Mouse (Mus musculus): ENCODE measurements around the gene Kcnk13.
A peak's percentile ranks its signal among the peaks of the same experiment; 100 is the strongest.

Gene Kcnk13

GRCm38 (mm10) chr12:99964301-99965202 is at the start of gene Kcnk13:
Kcnk13 (plus strand) TSS chr12:99964499.
- peak; percentile 57 for DNase-seq (ENCODE audit: low read depth, low spot score)

- DNase-seq (ENCODE audit: low read depth, low spot score), result no peak
Measured at GRCm38 (mm10) chr12:99917800-99918427, 46.4 kb upstream of the Kcnk13 start.

- DNase-seq (ENCODE audit: low read depth, low spot score), result no peak
Measured at GRCm38 (mm10) chr12:99919636-99920035, 44.7 kb upstream of the Kcnk13 start.

DNA sequence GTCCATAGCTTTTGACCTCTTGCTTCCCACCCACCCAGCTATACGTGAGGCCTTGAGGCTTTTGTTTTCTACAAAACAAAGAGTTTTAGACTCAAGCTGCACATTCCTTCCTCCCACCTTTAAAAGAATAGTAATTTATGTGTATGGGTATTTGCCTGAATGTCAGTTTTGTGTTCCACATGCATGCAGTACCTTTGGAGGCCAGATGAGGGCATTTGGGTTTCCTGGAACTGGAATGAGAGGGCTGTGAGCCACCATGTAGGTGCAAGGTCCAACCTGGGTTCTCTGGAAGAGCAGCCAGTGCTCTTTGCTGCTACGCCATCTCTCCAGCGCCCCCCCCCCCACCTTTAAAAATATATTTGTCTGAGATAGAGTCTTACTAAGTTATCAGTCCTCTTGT is 43.3 kb upstream of the Kcnk13 start:
- no peak for DNase-seq (ENCODE audit: low read depth, low spot score)

GRCm38 (mm10) chr12:99923131-99923606 is 41.1 kb upstream of the Kcnk13 start:
- DNase-seq (ENCODE audit: low read depth, low spot score), result no peak

DNA sequence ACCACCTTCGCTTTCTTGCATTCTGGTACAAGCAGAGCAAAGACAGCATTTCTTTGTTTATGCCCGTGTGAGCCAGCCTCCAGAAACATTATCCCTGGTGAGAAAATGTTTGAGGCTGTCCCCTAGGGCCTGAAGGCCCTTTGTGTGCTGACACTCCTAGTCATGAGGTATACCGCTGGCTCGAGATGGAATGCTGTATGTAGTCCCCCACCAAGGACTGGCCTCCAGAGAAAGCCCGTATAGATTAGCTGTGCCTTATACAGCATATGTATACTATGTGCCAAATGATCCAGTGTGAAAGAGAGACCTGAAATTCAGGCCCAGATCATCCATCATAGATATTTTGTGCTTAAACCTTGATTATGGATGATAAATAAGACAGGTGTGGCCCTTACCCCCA is 40.6 kb upstream of the Kcnk13 start:
- no peak for DNase-seq (ENCODE audit: low read depth, low spot score)

GRCm38 (mm10) chr12:99928311-99928710 is 36.0 kb upstream of the Kcnk13 start:
- no peak for DNase-seq (ENCODE audit: low read depth, low spot score)

DNA sequence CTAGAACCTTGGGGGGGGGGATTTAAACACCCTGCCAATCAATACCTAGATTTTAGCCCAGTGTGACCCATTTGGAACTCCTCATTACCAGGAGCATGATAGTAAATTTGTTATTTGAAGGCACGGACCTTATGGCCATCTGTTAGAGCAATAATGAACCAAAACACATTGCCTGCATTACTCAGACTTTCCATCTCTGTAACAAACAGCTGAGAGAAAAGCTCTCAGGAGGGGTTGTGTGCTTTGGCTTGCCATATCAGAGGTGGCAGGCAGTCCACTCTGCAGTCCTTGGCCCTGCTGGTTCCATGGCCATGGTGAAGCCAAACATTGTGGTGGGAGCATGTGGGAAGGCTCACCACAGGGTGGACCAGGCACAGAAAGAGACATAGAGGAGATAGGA is 35.1 kb upstream of the Kcnk13 start:
- DNase-seq (ENCODE audit: low read depth, low spot score), result no peak

- no peak for DNase-seq (ENCODE audit: low read depth, low spot score)
Measured at GRCm38 (mm10) chr12:99932245-99932644, 32.1 kb upstream of the Kcnk13 start.

GRCm38 (mm10) chr12:99933630-99934029 is 30.7 kb upstream of the Kcnk13 start:
- DNase-seq (ENCODE audit: low read depth, low spot score), result no peak

DNA sequence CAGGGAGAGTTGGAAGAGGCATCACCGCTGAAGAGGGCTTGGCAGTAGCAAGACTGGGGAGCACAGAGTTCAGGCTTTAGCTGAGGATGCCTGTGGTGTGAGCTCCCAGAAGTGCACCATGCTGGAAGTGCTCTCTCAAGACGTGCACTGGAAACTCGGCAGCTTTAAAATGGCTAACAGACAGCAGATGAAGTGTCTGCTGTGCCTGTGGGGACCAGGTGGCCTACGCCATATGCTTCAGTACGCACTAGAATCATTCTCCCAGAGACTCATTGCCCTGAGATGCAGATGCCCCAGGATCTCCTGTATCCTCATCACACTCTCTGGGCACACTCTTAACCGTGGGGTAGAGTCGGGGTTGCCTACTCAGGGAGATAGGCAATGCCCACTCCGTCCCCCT is 28.9 kb upstream of the Kcnk13 start:
- DNase-seq (ENCODE audit: low read depth, low spot score), result no peak

DNA sequence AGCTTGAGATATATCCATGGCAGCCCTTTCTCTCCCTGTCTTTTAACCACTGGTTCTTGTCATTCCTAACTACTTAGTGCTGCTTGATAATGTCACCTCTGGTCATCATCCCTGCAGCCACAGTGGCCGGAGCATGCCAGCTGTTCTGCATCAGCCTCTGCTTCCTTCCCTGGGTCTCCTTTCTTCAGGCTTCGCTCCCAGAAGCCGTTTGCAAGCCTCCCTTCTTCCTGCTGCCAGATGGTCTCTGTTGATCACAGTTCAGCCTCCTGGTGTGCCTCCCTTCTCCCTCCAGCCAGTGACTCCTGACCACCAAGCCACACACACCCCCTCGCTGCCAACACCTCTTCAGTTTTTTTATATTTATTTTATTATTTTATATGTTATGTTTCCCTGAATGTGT is 25.8 kb upstream of the Kcnk13 start:
- no peak for DNase-seq (ENCODE audit: low read depth, low spot score)

DNA sequence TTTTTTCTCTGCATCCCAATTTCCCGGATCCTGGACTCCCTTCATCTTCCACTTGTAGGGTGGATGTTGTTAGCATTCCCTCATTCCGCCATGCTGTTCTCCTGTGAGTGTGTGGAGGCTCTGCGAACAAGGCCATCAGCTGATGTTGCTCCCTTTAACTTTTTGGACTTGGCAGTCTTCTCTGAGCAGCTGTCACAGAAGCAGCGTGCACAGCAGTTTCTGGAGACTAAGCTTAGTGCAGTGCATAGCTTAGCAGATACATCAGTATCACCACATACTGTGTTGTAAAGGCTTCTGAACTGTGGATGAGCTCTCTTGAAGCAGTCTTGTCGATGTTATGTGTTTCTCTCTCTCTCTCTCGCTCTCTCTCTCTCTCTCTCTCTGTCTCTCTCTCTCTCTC is 25.1 kb upstream of the Kcnk13 start:
- DNase-seq (ENCODE audit: low read depth, low spot score), result peak; percentile 18

DNA sequence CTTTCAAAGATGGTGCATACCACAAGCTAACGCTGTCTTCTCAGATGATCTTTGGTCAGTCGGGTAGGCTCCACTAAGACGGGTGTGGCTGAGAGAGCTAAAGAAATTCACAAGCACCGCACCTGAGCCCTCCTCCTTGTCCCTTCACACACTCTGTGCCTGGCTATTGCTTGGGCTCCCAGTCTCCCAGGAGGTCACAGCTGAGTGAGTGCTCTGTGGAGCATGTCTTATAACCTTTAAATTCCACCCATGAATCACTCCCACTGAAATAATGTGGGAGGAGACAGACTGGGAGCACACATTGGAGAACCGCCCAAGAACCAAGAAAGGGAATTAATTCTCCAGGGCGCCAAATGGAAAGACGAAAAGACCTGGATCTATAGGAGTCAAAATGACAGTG is 23.6 kb upstream of the Kcnk13 start:
- DNase-seq (ENCODE audit: low read depth, low spot score), result no peak

GRCm38 (mm10) chr12:99942441-99942840 is 21.9 kb upstream of the Kcnk13 start:
- DNase-seq (ENCODE audit: low read depth, low spot score), result no peak

- peak; percentile 22 for DNase-seq (ENCODE audit: low read depth, low spot score)
Measured at GRCm38 (mm10) chr12:99952928-99953327, 11.4 kb upstream of the Kcnk13 start.

GRCm38 (mm10) chr12:99956411-99956810 is 7.9 kb upstream of the Kcnk13 start:
- no peak for DNase-seq (ENCODE audit: low read depth, low spot score)

- no peak for DNase-seq (ENCODE audit: low read depth, low spot score)
Measured at GRCm38 (mm10) chr12:99958068-99959060, 5.9 kb upstream of the Kcnk13 start.

DNA sequence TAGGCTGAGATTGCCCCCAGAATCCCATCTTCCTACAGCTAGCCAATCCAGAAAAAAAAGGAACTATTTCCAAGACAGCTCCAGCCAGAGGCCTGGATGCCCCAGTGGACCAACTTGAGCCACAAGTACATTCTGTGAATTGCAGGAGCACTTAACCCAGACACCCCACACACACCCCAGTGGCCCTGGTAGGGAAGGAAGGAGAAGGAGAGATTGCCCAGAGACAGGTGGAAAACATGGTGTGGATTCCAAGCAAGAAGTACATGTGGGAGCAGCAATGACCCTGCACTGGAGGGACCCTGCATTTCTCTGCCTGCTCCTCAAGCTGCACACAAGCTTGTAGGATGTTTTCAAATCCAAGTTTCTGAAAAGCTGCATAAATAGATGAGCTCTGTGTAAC is 5.0 kb upstream of the Kcnk13 start:
- no peak for DNase-seq (ENCODE audit: low read depth, low spot score)

GRCm38 (mm10) chr12:99959930-99960329 is 4.4 kb upstream of the Kcnk13 start:
- DNase-seq (ENCODE audit: low read depth, low spot score), result no peak

- DNase-seq (ENCODE audit: low read depth, low spot score), result no peak
Measured at GRCm38 (mm10) chr12:99960675-99961074, 3.6 kb upstream of the Kcnk13 start.

All from skeletal muscle tissue, adult 2 months (tissue).